Mouse (Mus musculus) megakaryocyte, embryonic 14.5 days (primary cell): ENCODE results near the gene Hyal2.

ENCODE experiments used
- FLI1 ChIP-seq: IDR thresholded peaks from 2 replicates; pipeline ENCODE4 v1.6.1; 2012; ENCODE audit warnings: low read length, inconsistent platforms, mixed read lengths
- GATA1 ChIP-seq: IDR thresholded peaks from 3 replicates; pipeline ENCODE4 v1.6.1; 2012; ENCODE audit warnings: mixed read lengths, low read length, inconsistent platforms, borderline replicate concordance

DNA sequence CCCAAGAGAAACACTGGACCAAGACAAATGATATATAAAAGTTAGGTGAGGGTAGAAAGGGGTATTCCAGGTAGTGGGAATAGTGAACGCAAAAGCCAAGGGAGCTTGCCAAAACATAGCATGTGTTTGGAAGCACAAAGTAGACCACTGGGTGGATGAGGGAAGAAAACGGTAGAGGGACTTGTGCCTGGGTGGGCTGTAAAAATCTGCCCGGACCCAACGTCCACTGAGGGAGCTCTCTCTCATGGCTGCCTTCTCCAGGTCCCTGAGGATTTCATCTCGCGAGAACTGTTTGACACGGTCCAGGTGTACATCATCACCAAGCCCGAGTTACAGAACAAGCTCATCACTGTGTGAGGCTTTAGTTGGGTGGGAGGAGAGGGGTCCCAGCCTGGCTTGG is 25.0 kb upstream of the Hyal2 start:
- TF ChIP-seq GATA1: no peak
- TF ChIP-seq FLI1: no peak
